Mouse (Mus musculus) thymus, postnatal 0 days (tissue): Measurements from ENCODE around the gene Kif3a. TPM values are rescaled to one million over a fixed set of nuclear protein-coding genes. Genes with fewer than 3 reads are reported as not detected.

ENCODE experiments used
- DNase-seq: peaks from one replicate; pipeline ENCODE4 v3.0.0-alpha.2; 2015; ENCODE audit warnings: low spot score
- polyA plus RNA-seq: library from polyadenylated mRNA; unstranded; fragments of >200 nt; fragmentation: Nextera tagmentation; extraction: Ambion mirVana; gene quantifications from 2 replicates; pipeline ENCODE4 v1.2.1, GENCODE M21; 2015

The Kif3a gene
- polyA plus RNA-seq = 23.8 and 25.1 TPM in 2 replicates

DNA sequence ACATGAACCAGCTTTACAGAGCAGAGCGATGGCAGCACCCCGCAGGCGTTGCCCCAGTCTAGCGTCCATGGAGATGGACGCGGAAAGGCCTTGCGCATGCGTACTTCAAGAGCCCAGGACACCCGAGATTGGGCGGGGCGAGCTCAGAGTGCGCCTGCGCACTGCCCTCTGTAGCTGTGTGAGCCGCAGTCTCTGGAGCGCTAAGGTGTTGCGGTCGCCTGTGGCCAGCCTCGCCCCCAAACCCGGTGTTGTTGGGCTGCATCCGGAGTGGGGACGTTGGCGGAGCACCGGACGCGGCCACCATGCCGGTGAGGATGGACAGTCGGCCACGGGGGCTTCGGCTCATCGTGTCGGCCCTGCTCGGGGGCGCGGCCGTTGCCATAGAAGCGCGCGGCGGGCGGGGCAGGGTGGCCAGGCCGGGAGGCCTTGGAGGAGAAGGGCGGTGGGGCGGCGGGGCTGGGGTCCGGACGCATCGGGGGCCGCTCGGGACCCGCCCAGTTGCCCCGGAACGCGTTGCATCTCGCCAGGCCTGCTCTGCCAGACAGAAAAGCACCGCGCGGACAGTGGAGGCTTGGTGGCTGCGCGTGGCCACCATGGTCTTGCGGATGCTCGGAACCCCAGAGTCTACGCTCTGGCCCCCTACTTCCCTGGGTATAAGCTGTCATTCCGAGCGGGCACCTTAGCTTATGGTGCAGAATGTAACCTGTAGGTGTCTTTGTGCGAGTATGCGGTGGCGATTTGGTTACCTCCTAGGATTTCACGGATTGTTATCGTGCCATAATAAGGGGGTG is at the start of gene Kif3a:
TSS of gene Kif3a (plus strand) at position 156 of the 791 bp plus-strand sequence.
- DNase-seq = peak; percentile 95

GRCm38 (mm10) chr11:53518759-53519158 is 48.4 kb upstream of the Kif3a start:
- DNase-seq = peak; percentile 47

DNA sequence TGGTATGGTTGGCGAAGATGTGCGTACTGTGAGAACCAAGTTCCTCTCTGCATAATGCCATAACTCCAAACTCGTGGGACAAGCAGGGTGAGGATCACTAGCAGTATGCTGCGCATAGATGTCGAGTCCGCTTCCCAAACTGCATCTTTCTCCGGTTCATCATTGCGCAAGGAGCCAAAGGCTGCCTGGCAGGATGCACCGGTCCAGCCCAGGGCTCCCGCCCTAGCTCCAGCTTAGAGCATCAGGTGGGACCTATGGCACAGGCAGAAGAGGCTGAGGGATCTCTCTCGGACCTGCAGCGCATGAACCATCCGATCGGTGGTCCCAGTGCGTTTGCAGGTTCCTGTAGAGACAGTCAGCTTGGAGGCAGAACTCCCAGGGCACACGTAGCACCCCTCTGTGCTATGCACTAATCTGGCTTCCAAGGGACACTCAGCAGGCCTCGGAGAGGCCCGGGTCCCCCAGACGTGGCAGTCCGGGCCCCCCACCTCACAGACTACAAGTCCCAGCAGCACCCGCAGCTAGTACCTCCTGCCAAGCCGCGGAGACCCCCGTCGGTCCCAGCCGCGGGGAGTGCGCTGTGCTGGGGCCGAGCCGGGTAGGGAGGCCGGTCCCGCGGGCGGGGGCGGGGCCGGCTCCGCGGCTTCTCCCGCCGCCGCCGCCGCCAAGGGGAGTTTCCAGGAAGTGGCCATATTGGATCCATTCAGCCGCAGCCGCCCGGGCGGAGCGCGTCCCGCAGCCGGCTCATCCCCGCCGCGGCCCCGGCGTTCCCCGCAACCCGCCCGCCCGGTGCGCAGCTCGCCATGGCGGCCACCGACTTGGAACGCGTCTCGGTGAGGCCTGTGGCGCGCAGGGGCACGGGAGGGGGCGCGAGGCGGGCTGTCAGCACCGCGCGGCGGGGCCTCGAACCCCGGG is 47.7 kb upstream of the Kif3a start, which contains the start of gene Sept8:
TSS of gene Sept8 (plus strand) at position 51 of the 915 bp plus-strand sequence.
- DNase-seq = peak; percentile 54

DNA sequence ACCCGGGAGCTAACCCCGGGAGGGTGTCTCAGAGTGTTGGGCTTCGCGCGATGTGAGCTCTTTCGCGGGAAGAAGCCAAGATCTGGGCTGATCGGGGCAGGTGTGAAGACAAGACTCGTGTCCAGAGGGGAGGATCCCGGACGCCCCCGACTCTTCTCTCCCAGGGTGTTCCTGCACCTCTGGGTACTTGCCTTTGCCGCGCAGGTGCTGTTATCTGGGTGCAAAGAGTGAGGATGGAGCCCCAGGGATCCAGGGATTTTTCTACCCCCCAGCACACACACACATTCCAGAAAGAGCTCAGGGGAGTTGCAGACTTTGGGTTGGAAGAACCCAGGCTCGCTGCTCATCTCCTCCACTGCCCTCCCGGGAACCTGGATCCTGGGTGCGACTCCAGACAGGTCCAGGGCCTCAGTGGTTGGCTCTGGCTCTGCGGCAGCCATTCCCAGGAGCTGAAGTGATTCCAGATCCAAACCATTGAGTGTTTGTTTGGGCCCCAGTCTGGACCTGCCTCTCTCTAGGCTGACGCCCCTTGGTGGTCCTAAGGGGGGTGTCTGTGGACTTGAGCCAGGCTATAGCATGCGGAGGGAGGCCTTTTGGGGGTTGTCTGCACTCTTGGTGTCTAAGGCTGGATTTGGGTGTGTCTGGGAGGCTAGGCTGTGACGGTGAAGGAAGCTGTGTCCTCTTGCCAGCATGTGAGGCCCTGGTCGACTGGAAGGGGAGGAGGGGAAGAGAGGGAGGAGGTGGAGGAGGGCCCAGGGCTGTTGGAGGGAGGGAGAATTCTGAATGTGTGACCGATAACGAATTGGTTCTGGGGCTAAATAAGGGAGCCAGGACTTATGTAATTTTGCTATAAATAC is 46.8 kb upstream of the Kif3a start:
- DNase-seq = no peak

DNA sequence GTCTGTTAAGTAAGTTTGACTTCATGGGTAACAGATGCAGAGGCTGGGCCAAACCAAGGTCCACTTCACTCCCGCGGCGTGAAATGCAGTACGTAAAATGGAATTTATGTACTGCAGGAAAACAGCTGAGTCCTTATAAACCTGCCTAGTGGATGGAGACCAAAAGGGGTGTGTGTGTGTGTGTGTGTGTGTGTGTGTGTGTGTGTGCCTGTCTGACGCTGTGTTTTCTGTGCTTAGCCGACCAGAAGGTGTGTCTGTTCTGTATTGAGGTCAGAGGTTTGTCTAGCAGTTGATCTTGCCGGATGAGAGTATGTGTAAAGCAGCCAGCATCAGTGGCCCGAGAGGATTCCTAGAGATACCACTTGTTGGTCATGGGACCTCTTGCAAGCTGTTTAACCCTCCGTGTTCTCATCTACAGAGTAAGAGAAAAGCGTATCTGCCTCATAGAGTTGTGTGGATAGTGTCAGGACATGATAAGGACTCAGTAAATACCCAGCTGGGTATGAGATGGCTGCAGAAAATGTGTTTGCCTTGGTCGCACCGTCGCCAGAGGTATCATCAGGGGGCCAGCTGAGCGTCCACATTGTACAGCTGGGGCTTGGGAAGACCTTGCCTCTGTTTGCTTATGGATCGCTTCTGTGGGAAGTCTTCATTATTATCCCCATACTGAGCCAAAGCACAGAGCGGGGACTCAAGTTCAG is 45.9 kb upstream of the Kif3a start:
- DNase-seq = no peak

- DNase-seq = no peak
Measured at GRCm38 (mm10) chr11:53521821-53522131, 45.4 kb upstream of the Kif3a start.

- no peak for DNase-seq
Measured at GRCm38 (mm10) chr11:53522362-53522761, 44.8 kb upstream of the Kif3a start.

DNA sequence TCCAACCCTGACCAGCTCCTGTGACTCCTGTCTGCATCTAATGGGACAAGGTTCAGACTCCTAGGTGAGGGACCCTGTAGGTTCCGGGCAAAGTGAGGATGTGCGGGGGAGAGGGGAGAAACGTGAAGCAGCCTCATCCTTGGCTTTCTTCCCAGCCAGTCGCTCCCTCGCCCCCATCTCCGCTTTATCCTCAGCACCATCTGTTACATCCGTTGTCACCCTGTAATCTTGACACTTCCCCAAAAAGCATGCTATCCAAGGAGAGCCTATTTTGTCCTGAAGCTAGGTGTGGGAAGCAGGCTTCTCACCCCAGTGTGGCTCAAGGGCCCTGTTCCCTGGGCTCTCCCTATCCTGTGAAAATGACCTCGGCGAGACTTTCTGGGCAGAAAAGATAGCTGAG is 44.2 kb upstream of the Kif3a start:
- DNase-seq = no peak

DNA sequence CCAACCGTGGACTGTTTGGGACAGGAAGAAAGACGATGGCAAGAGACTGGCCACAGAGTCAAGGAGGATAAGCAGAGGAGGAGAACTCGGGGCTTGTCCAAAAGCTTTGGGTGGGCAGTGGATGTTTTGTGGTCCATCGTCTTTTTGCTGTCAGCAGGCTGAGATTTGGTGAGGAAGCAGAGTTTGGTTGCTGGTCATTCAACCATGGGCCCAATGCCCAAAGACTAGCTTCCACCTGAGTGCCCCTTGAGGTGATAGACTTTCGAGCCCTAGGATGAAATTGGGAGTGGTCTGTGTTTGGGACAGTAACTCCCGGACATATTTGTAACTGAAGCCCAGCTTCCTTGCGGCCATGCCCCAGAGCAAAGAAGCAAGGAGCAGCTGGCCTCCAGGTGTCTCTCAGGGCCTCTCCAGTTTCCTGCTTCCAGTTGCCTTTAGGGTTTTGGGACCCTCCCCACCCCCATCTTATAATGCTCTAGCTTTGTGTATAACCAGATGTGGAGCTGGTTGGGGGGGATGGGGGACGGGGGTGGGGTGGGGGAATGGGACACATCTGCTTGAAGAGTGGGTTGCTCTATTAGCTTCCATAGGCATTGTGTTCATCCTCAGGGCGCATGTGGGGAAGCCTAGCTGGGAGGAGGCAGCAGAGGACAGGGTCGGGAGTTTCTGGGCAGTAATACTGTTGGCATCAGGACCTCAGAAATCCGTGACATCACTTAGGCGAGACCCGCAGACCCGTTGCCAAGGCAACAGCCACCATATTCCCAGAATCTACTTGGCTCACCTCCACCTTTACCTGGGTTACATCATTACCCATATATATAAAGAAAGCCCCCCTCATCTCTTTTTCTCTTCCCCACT is 43.4 kb upstream of the Kif3a start:
- DNase-seq = no peak

GRCm38 (mm10) chr11:53524905-53525304 is 42.3 kb upstream of the Kif3a start:
- peak; percentile 42 for DNase-seq

DNA sequence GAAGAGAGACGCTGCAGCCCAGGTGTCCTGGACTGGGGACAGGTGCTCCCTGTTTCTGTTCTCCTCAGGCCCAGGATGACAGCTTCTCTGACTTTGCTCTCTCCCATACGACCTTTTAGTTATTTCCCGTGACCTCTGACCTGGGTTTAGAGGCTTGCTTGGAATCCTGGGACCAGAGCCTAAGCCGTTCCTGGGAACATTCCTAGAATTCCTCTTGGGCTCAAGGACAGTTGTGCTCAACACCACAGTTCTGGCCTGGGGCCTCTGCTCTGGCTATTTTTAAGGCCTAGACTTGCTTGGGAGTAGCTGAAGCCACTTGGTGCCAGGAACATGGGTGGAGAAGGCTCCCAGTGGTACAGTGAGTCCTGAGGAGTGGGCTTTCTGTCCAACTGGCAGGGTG is 41.7 kb upstream of the Kif3a start:
- no peak for DNase-seq

GRCm38 (mm10) chr11:53528397-53529252 is 38.6 kb upstream of the Kif3a start:
- DNase-seq = no peak

DNA sequence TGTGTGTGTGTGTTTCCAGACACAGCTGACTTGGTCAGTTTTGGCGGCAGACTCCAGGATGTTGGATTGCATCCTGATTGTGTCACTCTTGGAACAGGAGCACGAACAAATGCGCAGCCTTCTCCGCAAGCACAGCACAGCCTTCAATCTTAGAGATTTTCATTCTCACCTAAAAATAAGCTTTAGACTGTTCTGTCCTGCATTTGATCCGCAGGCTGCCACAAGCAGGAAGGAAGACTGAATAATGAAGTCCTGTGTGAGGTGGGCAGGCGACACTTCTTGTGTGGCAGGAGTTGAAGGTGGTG is 38.0 kb upstream of the Kif3a start:
- no peak for DNase-seq

DNA sequence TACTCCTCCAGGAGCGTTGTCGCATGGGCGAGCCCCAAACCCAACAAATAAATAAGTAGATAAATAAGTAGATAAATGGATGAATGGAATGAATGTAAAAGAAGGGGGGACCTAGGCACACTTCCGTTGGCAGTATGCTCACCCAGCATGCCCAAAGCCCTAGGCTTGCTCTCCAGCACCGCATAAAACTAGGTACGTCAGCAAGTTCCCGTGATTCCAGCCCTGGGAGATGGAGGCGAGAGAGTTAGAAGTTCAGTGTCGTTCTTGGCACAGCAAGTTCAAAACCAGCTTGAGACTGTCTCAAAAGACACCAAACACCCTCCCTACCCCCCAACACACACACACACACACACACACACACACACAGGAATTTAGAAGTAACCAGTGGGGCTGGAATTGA is 37.2 kb upstream of the Kif3a start:
- no peak for DNase-seq

DNA sequence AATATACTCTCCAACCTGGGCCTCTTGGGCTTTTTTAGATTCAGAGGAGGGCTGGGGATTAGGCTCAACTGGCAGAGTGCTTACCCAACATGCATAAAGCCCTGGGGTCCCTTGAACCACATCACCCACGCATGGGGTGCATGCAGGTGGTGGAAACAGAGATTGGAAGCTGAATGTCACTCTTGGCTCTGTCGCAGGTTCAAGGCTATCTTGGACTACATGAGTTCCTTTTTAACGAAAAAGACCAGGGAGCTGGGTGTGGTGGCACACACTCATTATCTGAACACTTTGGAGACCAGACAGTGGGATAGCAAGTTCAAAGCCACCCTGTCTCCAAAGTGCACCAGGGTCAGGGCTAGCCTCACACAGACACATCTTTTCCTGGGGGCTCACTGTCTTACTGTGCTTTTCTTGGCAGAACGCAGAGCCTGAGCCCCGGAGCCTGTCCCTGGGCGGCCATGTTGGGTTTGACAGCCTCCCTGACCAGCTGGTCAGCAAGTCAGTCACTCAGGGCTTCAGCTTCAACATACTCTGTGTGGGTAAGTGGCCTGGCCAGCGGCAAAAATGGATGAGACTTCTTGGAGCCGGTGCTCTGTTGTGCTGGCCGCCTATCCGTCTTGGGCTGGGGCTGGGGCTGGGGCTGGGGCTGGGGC is 35.5 kb upstream of the Kif3a start:
- no peak for DNase-seq

GRCm38 (mm10) chr11:53532231-53532620 is 35.0 kb upstream of the Kif3a start:
- no peak for DNase-seq

GRCm38 (mm10) chr11:53539002-53539491 is 28.1 kb upstream of the Kif3a start:
- no peak for DNase-seq

DNA sequence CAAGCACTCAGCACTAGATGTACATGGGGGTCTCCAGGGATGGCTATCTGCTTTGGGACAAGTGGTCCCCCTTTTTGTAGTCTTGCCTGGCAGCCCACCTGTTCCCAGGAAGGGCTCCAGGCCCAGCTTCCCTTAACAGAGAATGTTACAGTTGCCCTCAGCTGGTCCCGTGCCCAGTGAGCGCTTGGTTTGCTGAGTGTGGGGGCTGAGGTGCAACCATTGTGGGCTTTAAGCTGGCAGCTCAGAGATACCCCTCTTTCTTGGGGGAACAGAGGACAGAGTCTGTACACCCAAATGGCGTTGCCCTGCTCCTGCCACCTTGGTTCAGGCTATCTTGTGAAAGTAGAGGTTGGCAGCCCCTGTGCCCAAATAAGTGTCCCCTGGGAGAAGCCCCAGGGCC is 26.8 kb upstream of the Kif3a start:
- DNase-seq = no peak
